Mouse (Mus musculus) ES-Bruce4 (cell line): ENCODE results near the gene Baz2b.

ENCODE experiments used
- CTCF ChIP-seq: IDR thresholded peaks from one replicate; pipeline ENCODE4 v1.8.1; 2011; ENCODE audit warnings: low read depth, low read length
- EP300 ChIP-seq: IDR thresholded peaks from 2 replicates; pipeline ENCODE4 v1.6.1; 2011; ENCODE audit warnings: low read depth, low read length; ENCODE audit not compliant: insufficient read depth
- POLR2A ChIP-seq: IDR thresholded peaks from one replicate; pipeline ENCODE4 v1.8.1; 2011; ENCODE audit warnings: low read length; ENCODE audit not compliant: insufficient read depth

GRCm38 (mm10) chr2:59996911-59997310, 212.7 kb downstream of the Baz2b start:
- TF ChIP-seq CTCF = no peak
- TF ChIP-seq POLR2A = no peak
- no peak for TF ChIP-seq EP300
